Comparison of ENCODE assay signal across 14 mouse cellular contexts in the genomic region with DNA sequence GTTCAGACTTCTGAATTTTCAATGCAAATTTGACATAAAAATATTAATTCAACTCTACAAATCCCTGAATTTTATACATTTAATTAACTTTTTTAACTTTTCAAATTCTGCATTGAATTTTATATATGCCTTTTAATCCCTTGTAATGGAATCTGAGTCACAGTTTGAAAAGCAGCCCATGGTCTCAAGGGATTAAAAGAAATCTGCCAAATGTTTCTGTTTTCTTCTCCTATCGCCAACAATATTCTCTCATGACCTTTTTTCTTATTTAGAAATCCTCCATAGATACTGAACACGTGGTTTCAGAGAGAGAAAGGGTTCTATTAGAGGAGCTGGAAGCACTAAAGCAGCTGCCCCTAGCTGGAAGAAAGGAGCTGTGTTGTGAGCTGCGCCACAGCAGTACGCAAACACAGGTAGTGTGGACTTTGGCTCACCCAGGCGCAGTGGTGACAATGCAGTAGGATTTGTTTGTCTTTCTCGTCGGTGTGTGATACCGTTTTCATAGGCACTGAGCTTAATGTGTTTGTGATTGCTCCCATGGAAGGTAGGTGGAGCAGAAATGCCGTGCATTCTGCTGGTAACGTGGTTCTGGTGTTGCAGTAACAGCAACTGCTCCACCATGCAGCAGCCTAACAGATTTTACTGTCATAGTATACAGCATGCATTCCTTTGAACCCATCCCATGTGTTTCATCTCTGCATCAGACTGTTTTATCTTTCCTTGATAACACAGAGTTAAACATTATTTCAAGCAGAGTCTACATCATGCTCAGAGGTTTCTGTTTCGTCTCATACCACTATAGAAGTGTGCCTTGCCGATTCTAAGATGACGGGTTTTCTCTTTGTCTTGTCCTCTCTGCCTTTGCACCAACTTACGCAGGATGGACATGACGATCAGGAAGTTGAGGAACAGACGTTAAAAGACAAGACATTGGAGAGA.
DNase-seq lines count a peak whose midpoint lies in the region; ATAC-seq lines count a peak whose summit lies in the region.
"Had no signal": no experiment of that assay in that cellular context is flagged by ENCODE, and none has a peak within 500 bp of the region (broad histone marks: within the 10 kb centered on the region; RNA-seq: fewer than 3 reads in every experiment).

No protein-coding gene starts in this region.

- DNase-seq in lung, adult 18-20 months, result peak; percentile 9 to 37
- DNase-seq in lung, postnatal 25 days (ENCODE audit: low spot score), result no peak
- peak; percentile 80 for DNase-seq in yolk sac, embryonic 10.5 days (ENCODE audit: low spot score)
- DNase-seq in kidney, adult 9 months, result no peak
- DNase-seq: cerebellum, postnatal 14 days; heart, postnatal 4 days; kidney, postnatal 10 days; thymus, adult 18-20 months had no signal

- peak overlapping the region; percentile 61 for H3K27ac ChIP-seq in intestine, embryonic 16.5 days (ENCODE audit: low read length)
- 0 out of 2 replicates have a peak overlapping the region, but pooled peaks have one; percentile 48 for H3K27ac ChIP-seq in liver, embryonic 15.5 days (replicated peaks)
- no peak overlapping the region for H3K27ac ChIP-seq in forebrain, embryonic 15.5 days (replicated peaks)
- H3K27ac ChIP-seq: forebrain, embryonic 12.5 days; neural tube, embryonic 13.5 days had no signal

- H3K4me2 ChIP-seq in intestine, embryonic 16.5 days (ENCODE audit: low read depth, low read length), result peak overlapping the region; percentile 34
- peak overlapping the region; percentile 8; the same call in 1 of the 2 replicates for H3K4me2 ChIP-seq in liver, embryonic 15.5 days
- H3K4me2 ChIP-seq in forebrain, embryonic 15.5 days (replicated peaks), result no peak overlapping the region
- H3K4me2 ChIP-seq: forebrain, embryonic 12.5 days; neural tube, embryonic 13.5 days had no signal

- H3K27me3 ChIP-seq in intestine, embryonic 16.5 days (replicated peaks; ENCODE audit: control insufficient read depth, insufficient read depth, low read length), result no peaks in the 10 kb centered on the region
- H3K27me3 ChIP-seq in liver, embryonic 15.5 days, result no peaks in the 10 kb centered on the region
- no peaks in the 10 kb centered on the region for H3K27me3 ChIP-seq in forebrain, embryonic 15.5 days
- H3K27me3 ChIP-seq: forebrain, embryonic 12.5 days; neural tube, embryonic 13.5 days had no signal

- H3K9me3 ChIP-seq in intestine, embryonic 16.5 days (ENCODE audit: control insufficient read depth, low read length), result no peaks in the 10 kb centered on the region
- no peaks in the 10 kb centered on the region for H3K9me3 ChIP-seq in liver, embryonic 15.5 days (replicated peaks)
- no peaks in the 10 kb centered on the region for H3K9me3 ChIP-seq in forebrain, embryonic 15.5 days
- H3K9me3 ChIP-seq: forebrain, embryonic 12.5 days; neural tube, embryonic 13.5 days had no signal

- H3K4me1 ChIP-seq in intestine, embryonic 16.5 days (ENCODE audit: control insufficient read depth, insufficient read depth, low read length), result no peaks in the 10 kb centered on the region
- no peaks in the 10 kb centered on the region for H3K4me1 ChIP-seq in liver, embryonic 15.5 days (replicated peaks)
- no peaks in the 10 kb centered on the region for H3K4me1 ChIP-seq in forebrain, embryonic 15.5 days
- H3K4me1 ChIP-seq: forebrain, embryonic 12.5 days; neural tube, embryonic 13.5 days had no signal

- peak overlapping the region; percentile 33 for H3K4me3 ChIP-seq in intestine, embryonic 16.5 days (ENCODE audit: low read length)
- H3K4me3 ChIP-seq in liver, embryonic 15.5 days (replicated peaks), result peak overlapping the region; percentile 29
- no peak overlapping the region for H3K4me3 ChIP-seq in forebrain, embryonic 15.5 days
- H3K4me3 ChIP-seq: forebrain, embryonic 12.5 days; neural tube, embryonic 13.5 days had no signal

- ATAC-seq in intestine, embryonic 16.5 days, result peak; percentile 98
- peak; percentile 83 for ATAC-seq in liver, embryonic 15.5 days (ENCODE audit: insufficient read depth)
- ATAC-seq in forebrain, embryonic 15.5 days (replicated peaks), result no peak
- ATAC-seq: lung, postnatal 0 days had no signal

- no peak overlapping the region for H3K9ac ChIP-seq in intestine, embryonic 16.5 days (ENCODE audit: low read depth, low read length)
- H3K9ac ChIP-seq in liver, embryonic 15.5 days, result no peak overlapping the region
- H3K9ac ChIP-seq in forebrain, embryonic 15.5 days (replicated peaks), result no peak overlapping the region
- H3K9ac ChIP-seq: forebrain, embryonic 12.5 days; neural tube, embryonic 13.5 days had no signal

- no peaks in the 10 kb centered on the region; the same call in 1 of the 2 replicates for H3K36me3 ChIP-seq in intestine, embryonic 16.5 days (ENCODE audit: control insufficient read depth, insufficient read depth, low read length)
- peaks cover 8% of the 10 kb centered on the region; the same call in 1 of the 2 replicates for H3K36me3 ChIP-seq in liver, embryonic 15.5 days (replicated peaks)
- peaks cover 46% of the 10 kb centered on the region for H3K36me3 ChIP-seq in forebrain, embryonic 15.5 days

- 52% methylated on average over 16 of the region's 16 CpGs for WGBS in intestine, embryonic 16.5 days
- 71% methylated on average over 16 of the region's 16 CpGs for WGBS in liver, embryonic 15.5 days (ENCODE audit: insufficient replicate concordance)
- WGBS in forebrain, embryonic 15.5 days, result 91% methylated on average over 16 of the region's 16 CpGs

Comparison
In these comparisons a context has a peak if more than half of its experiments do, and no peak if none do; other contexts are left out.
1. DNase-seq: peak in lung, adult 18-20 months (2 of 2) and yolk sac, embryonic 10.5 days (single experiment); none in lung, postnatal 25 days (single experiment) and kidney, adult 9 months (single experiment).